ENCODE assay signal across 11 mouse cellular contexts in the genomic region with DNA sequence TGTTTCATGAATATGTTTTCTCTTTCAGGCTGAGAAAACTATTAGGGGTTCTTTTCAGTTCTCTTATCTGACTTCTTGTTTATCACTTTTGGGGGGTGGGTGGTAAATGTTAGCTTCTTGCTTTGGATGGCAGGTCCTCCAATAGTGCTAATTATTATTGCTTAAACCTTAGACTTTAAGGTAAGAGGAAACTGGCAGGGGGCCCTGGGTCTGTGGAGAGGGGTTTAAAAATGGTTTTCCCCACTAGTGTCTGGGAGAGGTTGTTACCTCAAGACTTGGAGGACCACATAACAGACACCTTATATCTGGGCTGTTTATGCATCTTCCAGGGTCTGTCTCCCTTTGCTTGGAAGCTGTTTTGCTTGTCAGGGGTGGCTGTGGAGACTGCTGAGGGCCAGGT. TPM values are rescaled to one million over a fixed set of nuclear protein-coding genes. Genes with fewer than 3 reads are reported as not detected.
DNase-seq lines count a peak whose midpoint lies in the region; ATAC-seq and TF ChIP-seq lines count a peak whose summit lies in the region.
"Had no signal": no experiment of that assay in that cellular context is flagged by ENCODE, and none has a peak within 500 bp of the region (broad histone marks: within the 10 kb centered on the region; RNA-seq: fewer than 3 reads in every experiment).

No protein-coding gene starts in this region.

- H3K36me3 ChIP-seq in forebrain, embryonic 11.5 days (ENCODE audit: control insufficient read depth, insufficient read depth, low read length) = no peaks in the 10 kb centered on the region; the same call in 1 of the 2 replicates
- peaks cover 20% of the 10 kb centered on the region; the same call in 1 of the 2 replicates for H3K36me3 ChIP-seq in intestine, postnatal 0 days (ENCODE audit: control insufficient read depth, insufficient read depth)
- H3K36me3 ChIP-seq in neural tube, embryonic 13.5 days = peaks cover 27% of the 10 kb centered on the region

- H3K9me3 ChIP-seq in forebrain, embryonic 11.5 days (ENCODE audit: control insufficient read depth, low read length) = no peaks in the 10 kb centered on the region
- no peaks in the 10 kb centered on the region for H3K9me3 ChIP-seq in intestine, postnatal 0 days (ENCODE audit: control insufficient read depth)
- no peaks in the 10 kb centered on the region for H3K9me3 ChIP-seq in neural tube, embryonic 13.5 days

- no peak overlapping the region for H3K9ac ChIP-seq in forebrain, embryonic 11.5 days (ENCODE audit: low read length)
- peak overlapping the region; percentile 17; the same call in 1 of the 2 replicates for H3K9ac ChIP-seq in intestine, postnatal 0 days (ENCODE audit: low read depth, low read length)
- peak overlapping the region; percentile 99 for H3K9ac ChIP-seq in neural tube, embryonic 13.5 days

- H3K27me3 ChIP-seq in forebrain, embryonic 11.5 days (ENCODE audit: control insufficient read depth, insufficient read depth, low read length) = no peaks in the 10 kb centered on the region
- no peaks in the 10 kb centered on the region for H3K27me3 ChIP-seq in intestine, postnatal 0 days (replicated peaks; ENCODE audit: control insufficient read depth, insufficient read depth, low read length)
- H3K27me3 ChIP-seq in neural tube, embryonic 13.5 days = no peaks in the 10 kb centered on the region

- H3K4me2 ChIP-seq in forebrain, embryonic 11.5 days (ENCODE audit: low read depth, low read length, severe bottlenecking) = peak overlapping the region; percentile 84; the same call in 1 of the 2 replicates
- H3K4me2 ChIP-seq in intestine, postnatal 0 days (replicated peaks; ENCODE audit: low read depth) = peak overlapping the region; percentile 77; the same call in 1 of the 2 replicates
- peak overlapping the region; percentile 97 for H3K4me2 ChIP-seq in neural tube, embryonic 13.5 days

- TF ChIP-seq CTCF in layer of hippocampus, adult 2 months (conservative IDR thresholded peaks at IDR 0.05) = no peak
- TF ChIP-seq CTCF in intestine, postnatal 0 days (IDR thresholded peaks at IDR 0.05; ENCODE audit: low read depth) = no peak

- no peak overlapping the region for H3K27ac ChIP-seq in layer of hippocampus, adult 2 months
- no peak overlapping the region for H3K27ac ChIP-seq in forebrain, embryonic 11.5 days (ENCODE audit: low read depth, low read length)
- no peak overlapping the region for H3K27ac ChIP-seq in intestine, postnatal 0 days (ENCODE audit: low read depth, low read length)
- no peak overlapping the region for H3K27ac ChIP-seq in neural tube, embryonic 13.5 days (replicated peaks)

- H3K4me1 ChIP-seq in forebrain, embryonic 11.5 days (replicated peaks; ENCODE audit: control insufficient read depth, insufficient read depth, low read length) = peaks cover 17% of the 10 kb centered on the region
- peaks cover 5% of the 10 kb centered on the region; the same call in 1 of the 2 replicates for H3K4me1 ChIP-seq in intestine, postnatal 0 days (replicated peaks; ENCODE audit: control insufficient read depth, insufficient read depth, low read length)
- peaks cover 61% of the 10 kb centered on the region for H3K4me1 ChIP-seq in neural tube, embryonic 13.5 days (replicated peaks)

- DNase-seq in layer of hippocampus, adult 2 months (ENCODE audit: low spot score in 2 of 2) = no peak
- DNase-seq in layer of hippocampus, postnatal 25 days (ENCODE audit: extremely low spot score in 1 of 2, low spot score in 1 of 2) = no peak
- DNase-seq in forebrain, embryonic 11.5 days (ENCODE audit: low spot score) = no peak
- no peak for DNase-seq in B cell, adult 2 months
- DNase-seq in spleen, postnatal 36 days (ENCODE audit: low spot score in 2 of 2) = no peak
- DNase-seq: cerebellum, adult 2 months had no signal

- H3K4me3 ChIP-seq in layer of hippocampus, adult 2 months = peak overlapping the region; percentile 66; the same call in 1 of the 2 replicates
- H3K4me3 ChIP-seq in forebrain, embryonic 11.5 days (ENCODE audit: low read depth, low read length) = no peak overlapping the region; the same call in 1 of the 2 replicates
- 0 out of 2 replicates have a peak overlapping the region, but pooled peaks have one; percentile 86 for H3K4me3 ChIP-seq in intestine, postnatal 0 days (ENCODE audit: low read depth, low read length)
- H3K4me3 ChIP-seq in neural tube, embryonic 13.5 days = peak overlapping the region; percentile 95

- ATAC-seq in forebrain, embryonic 11.5 days (replicated peaks; ENCODE audit: low FRiP score) = no peak
- no peak for ATAC-seq in intestine, postnatal 0 days
- ATAC-seq in neural tube, embryonic 13.5 days (ENCODE audit: low read depth) = no peak
- ATAC-seq in megakaryocyte progenitor cell, adult 5-6 weeks (replicated peaks; ENCODE audit: poor library complexity) = no peak

RNA-seq across cellular contexts. Expression of gene Banp, which starts 2.6 kb away (rescaled TPM):
- 10 to 100 TPM; 32.7 to 61.0 TPM for total RNA-seq in layer of hippocampus, adult 2 months (2021)
- total RNA-seq in layer of hippocampus, postnatal 25 days (2021) = 10 to 100 TPM; 39.4 to 41.7 TPM
- 53.1 and 60.9 TPM in 2 replicates for polyA plus RNA-seq in forebrain, embryonic 11.5 days (2014; fragmentation: Nextera tagmentation; extraction: Ambion mirVana)
- 9.4 and 9.5 TPM in 2 replicates for polyA plus RNA-seq in intestine, postnatal 0 days (2015; fragmentation: Nextera tagmentation; extraction: Ambion mirVana)
- polyA plus RNA-seq in neural tube, embryonic 13.5 days (2015; fragmentation: Nextera tagmentation; extraction: Ambion mirVana) = 59.9 and 60.1 TPM in 2 replicates
- total RNA-seq in megakaryocyte progenitor cell, adult 5-6 weeks (2015) = 7.5 and 9.0 TPM in 2 replicates
- 21.8 and 41.2 TPM in 2 replicates for total RNA-seq in megakaryocyte progenitor cell, adult 5-6 weeks (2017)

RNA-seq across cellular contexts. Expression of gene Car5a, which starts 7.4 kb away (rescaled TPM):
- total RNA-seq in layer of hippocampus, adult 2 months (2021) = not detected
- total RNA-seq in layer of hippocampus, postnatal 25 days (2021) = not detected
- not detected in 2 replicates for polyA plus RNA-seq in forebrain, embryonic 11.5 days (2014; fragmentation: Nextera tagmentation; extraction: Ambion mirVana)
- 10.1 and 11.1 TPM in 2 replicates for polyA plus RNA-seq in intestine, postnatal 0 days (2015; fragmentation: Nextera tagmentation; extraction: Ambion mirVana)
- polyA plus RNA-seq in neural tube, embryonic 13.5 days (2015; fragmentation: Nextera tagmentation; extraction: Ambion mirVana) = 0.23 and 0.31 TPM in 2 replicates
- total RNA-seq in megakaryocyte progenitor cell, adult 5-6 weeks (2015) = not detected in 2 replicates
- not detected in 2 replicates for total RNA-seq in megakaryocyte progenitor cell, adult 5-6 weeks (2017)
- total RNA-seq: hematopoietic stem cell, adult 5-6 weeks had no signal
- polyA plus RNA-seq: macrophage had no signal

RNA-seq across cellular contexts. Expression of gene Slc7a5, which starts 44.6 kb away (rescaled TPM):
- 10 to 100 TPM; 66.5 to 68.7 TPM for total RNA-seq in layer of hippocampus, adult 2 months (2021)
- 10 to 100 TPM; 66.6 to 75.5 TPM for total RNA-seq in layer of hippocampus, postnatal 25 days (2021)
- 37.1 and 43.0 TPM in 2 replicates for polyA plus RNA-seq in forebrain, embryonic 11.5 days (2014; fragmentation: Nextera tagmentation; extraction: Ambion mirVana)
- 4.7 and 6.1 TPM in 2 replicates for polyA plus RNA-seq in intestine, postnatal 0 days (2015; fragmentation: Nextera tagmentation; extraction: Ambion mirVana)
- 38.7 and 38.9 TPM in 2 replicates for polyA plus RNA-seq in neural tube, embryonic 13.5 days (2015; fragmentation: Nextera tagmentation; extraction: Ambion mirVana)
- total RNA-seq in megakaryocyte progenitor cell, adult 5-6 weeks (2015) = 46.4 and 57.5 TPM in 2 replicates
- total RNA-seq in megakaryocyte progenitor cell, adult 5-6 weeks (2017) = 25.8 and 31.7 TPM in 2 replicates
